Mouse (Mus musculus): ENCODE results near the gene Epas1.

Epas1 gene

DNA sequence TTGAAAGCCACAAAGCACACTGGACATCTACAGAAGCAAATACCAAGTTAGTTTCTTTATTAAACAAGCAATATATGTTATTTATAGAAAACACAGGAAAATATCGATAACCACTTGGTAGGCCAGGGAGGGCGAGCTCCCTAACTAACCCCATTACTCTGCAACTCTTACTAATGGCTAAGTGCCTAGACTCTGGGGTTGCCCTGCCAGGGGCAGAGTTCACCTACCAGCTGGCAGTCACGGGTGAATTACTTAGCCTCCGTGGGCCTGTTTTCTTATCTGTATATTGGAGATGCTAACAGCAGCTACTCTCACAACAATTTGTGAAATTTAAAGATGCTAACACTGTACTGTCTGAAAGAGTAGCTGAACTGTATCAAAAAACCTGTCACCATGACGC lies 42.3 kb downstream of the Epas1 start:
- no peak for DNase-seq

DNA sequence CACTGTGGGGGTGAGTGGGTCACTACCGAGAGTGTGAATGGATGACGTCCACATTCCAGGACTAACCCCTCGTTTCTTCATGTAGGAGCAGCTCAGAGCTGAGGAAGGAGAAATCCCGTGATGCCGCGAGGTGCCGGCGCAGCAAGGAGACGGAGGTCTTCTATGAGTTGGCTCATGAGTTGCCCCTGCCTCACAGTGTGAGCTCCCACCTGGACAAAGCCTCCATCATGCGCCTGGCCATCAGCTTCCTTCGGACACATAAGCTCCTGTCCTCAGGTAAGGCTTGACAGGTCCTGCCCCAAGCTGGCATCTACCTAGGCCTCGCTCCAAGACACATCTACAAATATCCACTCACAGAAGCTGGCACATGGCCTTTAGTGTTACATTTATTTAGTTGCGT lies 43.5 kb downstream of the Epas1 start:
- DNase-seq: no peak

DNA sequence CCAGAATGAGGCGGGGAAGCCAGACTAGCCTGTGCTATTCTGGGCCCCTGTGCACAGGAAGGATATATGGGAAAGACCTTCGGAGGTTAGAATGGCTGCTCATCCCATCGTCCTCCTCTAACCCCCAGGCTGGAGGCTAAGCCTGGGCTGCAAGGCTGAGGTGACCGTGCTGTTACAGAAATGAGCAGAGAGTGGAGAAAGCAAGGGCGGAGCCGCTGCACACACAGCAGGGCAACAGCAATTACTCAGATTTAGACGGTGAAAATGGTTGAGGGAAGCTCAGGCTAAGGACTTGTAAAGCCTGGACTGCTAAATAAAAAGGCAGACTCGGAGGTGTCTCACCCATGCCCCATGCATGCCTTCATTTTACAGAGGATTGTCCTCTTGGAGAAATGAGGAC lies 45.0 kb downstream of the Epas1 start:
- DNase-seq: no peak

DNA sequence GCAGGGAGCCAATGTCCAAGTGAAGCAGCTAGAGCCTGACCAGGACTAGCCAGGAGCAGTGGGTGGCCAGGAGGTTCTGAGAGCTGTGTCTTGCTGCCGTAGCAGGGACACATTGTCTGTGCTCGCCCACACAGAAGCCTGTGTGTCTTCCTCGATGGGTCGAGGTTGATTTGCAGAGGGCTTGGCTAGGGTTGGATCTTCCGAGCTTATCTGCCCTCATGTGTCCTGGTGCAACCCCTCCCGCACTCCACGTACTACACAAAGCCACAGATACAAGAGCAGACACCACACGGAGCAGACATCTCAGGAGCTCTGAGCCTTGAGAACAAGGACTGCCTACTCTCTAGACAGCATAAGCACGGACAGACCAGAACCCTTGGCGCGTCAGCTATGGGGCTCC lies 45.5 kb downstream of the Epas1 start:
- no peak for DNase-seq

DNA sequence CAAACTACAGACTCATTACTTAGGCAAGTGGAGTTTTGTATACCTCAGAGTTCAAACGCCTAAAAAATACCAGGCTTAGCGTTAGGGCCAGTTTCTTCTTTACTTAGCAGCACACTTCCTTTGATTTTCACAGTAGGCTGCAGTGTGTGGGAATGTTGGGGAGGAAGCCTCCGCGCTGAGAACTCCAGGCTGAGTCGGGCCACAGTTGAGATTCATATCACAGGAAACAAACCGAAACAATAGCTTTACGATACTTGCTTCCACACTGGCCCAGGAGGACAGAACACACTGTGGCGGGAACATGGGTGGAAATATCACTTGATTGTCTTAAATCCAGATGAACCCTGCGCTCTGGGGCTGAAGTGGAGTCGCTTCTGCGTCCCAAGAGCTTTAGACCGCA lies 47.0 kb downstream of the Epas1 start:
- DNase-seq: no peak

DNA sequence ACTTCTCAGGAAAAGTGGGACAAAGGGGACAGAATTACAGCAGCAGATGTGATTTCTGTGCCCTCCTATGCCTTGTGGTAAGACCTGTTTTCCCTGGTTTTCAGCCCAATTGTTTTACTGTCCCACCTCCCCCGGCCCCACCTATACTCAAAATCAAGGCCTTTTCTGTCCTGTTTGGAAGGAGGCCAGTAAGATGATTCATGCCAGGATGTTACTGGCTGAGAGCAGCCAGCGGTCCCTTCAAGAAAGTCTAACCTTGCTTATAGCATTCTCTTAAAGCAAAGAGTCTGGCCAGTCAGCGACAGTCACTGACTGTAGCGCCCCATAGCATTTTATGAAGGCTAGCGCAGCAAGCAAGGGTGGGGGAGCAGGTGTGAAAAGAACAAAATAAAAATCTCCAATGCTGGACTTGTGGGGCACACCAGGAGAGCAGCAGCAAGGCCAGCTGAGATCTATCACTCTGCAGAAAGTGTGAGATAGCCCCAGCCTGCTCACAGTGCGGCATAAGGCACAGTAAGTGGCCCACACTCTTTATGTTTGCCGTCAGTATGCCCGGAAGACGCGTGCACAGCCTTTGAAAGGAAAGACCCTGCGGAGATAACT lies 47.8 kb downstream of the Epas1 start:
- DNase-seq: no peak

DNA sequence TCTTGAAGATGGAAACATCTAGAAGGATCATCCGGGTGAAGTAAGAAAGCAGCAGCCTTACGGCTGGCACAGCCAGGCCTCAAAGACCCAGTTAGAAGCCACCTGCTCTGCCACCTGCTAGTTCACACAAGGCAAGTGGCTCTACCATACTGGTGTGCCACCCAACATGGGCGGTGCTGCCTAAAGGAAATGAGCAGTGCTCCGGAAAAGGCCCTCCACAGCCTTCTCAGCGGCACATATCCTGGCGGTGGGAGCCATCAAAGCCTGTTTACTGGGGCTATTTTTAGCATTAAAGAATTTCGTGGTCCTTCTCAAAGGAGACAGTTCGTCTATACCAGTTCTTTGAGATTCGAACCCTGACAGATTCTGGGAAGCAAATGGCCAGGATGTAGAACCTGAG lies 48.4 kb downstream of the Epas1 start:
- no peak for DNase-seq

DNA sequence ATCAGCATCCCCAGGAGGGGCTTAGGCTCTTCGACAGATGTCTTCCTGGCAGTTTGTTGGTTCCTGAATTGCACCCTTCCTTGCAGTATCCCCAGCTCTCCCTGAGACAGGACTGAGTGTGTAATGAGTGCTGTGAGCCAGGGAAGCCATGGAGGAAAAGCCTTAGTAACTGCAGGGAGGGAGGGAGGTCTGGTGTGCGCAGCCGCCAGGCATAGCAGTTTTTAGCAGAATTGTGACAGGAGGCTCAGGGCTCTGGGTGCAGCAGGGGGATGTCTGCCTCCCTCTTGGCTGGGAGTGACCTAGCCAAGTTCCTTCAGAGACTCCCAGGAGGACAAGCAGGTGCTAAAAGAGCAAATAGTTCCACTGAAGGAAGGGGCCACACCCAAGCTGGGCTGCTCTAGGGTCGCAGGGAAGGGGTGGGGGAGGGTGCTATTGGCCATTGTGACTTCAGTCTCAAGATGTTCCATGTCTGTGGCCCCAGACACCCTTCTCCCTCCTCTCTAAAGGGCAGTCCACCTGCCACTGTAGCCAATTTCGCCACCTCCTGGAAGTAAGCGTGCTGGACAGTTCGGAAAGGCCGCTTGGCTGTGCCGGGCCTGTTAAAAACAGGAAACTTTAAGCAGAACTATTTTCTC lies 49.0 kb downstream of the Epas1 start:
- no peak for DNase-seq

DNA sequence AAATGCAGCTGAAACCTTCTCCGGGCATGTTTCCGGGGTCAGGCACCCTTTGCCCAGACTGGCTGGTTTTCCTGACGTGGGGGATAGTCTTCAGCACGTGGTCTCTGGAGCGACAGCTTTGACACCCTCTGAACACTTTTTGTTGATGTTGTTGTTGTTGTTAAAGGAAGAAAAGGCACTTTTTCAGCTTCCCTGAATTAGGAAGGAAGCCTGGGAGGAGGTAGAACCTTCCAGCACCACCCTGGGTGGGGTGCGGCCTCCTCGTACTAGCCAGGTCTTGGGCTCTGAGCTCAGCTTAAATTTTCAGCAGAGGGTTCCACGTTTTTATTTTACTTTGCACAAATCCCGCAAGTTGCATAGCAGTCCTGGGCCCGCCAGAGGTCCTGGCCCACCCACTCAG lies 49.6 kb downstream of the Epas1 start:
- no peak for DNase-seq

DNA sequence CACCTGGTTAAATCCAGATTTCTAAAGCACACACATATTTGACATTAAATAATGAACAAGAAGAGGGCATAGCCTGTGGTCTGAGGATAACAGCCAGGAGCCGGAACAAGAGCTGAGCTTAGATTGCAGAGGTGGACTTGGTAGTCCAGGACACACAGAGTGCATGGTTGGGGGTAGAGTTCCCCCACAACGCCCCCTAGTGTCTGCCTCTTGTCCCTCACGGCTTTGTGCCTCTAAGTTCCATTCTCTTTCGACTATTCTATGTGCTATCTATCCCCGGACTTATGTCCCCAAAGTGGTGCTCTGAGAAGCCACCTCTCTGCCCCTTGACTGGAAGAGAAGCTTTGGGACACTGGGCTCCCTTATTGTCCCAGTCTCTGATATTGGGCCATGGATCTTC lies 50.2 kb downstream of the Epas1 start:
- DNase-seq: no peak

DNA sequence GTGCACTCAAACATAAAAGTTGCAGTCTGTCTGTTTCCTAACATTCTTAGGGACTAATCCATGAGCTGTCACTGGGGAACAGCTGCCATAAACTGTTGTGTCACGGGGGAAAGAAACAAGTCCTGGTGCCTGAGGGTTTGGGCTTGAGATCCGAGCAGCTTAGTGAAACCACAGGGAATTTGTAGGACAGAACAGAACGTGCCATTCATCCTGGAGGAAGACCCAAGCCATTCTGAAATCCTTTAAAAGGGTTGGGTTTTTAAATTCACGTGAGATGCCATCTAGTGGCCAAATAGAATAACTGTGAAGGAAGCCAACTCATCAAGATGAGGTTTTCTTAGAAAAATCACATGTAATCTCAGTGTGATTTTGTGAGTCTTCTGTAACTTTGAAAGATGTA lies 58.5 kb downstream of the Epas1 start:
- DNase-seq: peak; percentile 10

DNA sequence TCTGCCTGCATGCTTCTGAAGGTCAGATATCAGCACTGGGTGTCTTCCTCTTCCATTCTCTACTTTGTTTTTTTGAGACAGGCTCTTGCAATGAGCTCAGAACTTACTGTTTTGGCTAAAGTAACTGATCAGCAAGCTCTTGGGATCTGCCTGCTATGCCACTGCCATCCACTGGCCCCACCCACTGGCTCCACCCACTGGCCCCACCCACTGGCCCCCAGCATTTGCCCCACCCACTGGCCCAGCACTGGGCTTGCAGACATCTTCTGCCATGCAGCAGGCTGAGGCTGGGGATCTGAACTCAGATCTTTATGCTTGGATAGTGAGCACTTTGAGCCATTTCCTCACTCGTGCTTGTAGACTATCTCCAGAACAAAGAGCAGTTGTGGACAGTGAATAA lies 60.8 kb downstream of the Epas1 start:
- no peak for DNase-seq

DNA sequence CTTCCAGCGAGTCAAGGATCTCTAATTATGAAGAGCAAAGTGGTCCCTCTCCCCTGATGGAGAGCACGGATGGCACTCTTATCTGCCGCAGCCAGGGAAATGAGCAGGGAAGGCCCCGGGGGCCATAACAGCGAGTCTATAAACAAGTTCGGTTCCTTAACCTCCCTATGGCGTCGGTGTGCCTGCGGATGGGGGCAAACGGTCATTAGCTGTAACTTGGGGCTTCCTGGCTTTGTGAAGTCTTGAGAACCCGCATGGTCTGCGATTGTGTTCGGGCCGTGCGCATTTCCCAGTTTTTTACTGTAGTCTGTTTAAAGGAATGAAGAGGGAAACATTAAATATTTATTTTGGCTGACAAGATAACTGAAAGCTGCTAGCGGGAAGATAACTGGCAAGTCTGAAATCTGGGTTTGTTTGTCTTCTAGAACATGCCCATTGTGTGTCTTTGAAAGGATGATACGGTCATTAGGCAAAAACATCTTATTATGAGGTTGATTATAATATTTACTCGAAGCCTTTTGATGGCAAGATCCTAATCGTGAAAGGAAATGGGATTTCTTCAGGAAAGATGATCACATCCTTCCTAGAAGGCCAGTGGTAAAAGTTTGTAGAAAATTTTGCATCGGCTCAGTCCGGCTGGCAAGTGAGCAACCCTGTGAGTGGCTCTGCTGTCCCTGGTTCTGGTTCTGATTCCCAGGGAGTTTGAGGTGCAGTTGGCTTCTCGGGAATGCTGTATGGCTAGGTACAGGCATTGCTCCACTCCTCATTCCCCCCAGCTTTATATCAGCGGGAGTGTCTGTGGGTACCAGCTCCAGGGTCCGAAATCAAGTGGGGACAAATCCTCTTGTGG lies 61.7 kb downstream of the Epas1 start:
- no peak for DNase-seq

DNA sequence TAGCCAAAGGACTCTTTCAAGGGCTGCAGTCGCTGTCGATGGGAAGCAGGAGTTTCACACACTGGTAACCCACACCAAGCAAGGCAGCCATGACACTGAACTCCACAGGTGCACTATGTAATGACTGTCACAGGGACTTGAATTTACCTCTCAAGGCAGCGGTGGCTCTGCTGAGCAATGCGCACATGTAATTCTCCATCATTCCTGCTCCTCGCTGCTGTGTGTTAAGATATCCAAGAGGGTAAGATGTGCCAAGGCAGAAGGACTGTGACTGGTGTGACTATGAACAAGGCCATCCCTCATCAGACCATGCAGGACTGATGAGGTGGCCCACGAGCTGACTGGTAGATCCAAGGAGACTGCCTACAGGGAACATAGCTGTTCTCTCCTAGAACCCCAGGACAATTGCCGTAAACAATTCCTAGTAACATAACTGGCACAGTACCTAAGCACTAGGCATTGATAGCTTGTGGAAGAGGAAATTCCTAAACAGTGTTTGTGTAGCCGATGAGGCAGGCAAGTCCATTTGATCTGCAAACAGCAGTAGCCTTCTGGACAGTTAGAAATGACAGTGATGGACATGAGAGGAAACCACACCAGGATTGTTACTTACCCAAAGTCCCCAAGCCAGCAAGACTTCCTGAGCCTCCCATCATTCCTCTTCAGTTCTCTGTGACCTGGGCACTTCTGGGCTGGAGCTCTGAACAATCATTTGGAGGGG lies 68.7 kb downstream of the Epas1 start:
- no peak for DNase-seq

DNA sequence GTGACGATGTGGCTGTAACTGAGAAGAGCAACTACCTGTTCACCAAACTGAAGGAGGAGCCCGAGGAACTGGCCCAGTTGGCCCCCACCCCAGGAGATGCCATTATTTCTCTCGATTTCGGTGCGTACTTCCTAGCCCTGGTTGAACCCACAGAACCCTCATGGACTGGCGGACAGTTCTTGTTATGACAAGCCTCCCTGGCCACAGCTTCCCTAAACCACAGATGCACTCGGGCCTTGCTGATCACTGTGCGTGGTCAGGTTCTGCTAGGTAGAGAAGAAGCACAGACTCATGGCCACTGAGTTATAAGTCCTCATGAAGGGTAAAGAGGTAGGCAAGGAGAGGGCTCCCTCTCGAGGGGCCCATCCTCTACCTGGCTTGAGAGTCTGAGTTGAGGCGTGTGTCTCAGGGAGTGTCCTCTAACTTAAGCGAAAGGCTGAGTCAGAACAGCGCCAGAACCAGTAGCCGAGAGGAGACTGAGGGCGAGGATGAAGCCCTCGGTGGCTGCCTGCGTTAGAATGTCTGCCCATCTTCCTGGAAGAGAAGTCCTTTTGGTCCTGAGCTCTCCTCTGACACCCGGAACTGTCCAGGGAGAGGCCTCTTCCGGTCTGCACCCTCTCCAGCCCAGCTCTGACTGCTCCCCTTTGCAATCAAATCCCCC lies 71.1 kb downstream of the Epas1 start:
- no peak for DNase-seq

DNA sequence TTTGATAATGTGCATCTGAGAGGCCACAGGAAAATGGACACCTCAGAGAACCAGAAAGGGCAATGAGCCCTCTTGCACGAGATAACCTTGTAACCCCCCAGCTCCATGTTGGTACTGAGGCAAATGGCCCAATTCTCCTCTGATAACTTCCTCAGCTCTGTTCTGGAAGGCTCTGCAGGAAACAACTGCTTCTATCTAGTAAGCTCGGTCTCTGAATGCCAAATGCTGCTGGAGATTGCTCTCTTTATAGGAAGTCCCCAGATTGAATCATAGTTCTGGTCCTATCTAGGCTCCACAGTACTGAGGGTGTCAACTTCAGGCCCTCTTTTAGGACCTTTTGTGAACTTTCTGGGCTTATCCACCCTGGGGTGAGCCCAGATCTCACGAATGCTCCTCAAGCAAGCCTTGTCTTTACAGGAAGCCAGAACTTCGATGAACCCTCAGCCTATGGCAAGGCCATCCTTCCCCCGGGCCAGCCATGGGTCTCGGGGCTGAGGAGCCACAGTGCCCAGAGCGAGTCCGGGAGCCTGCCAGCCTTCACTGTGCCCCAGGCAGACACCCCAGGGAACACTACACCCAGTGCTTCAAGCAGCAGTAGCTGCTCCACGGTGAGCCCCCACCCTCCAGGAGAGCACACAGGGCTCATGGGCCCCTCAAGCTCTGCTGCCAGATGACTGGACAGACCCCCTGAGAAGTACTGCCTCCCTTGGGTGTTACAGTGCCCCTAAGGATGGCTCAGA lies 71.8 kb downstream of the Epas1 start:
- DNase-seq: no peak

DNA sequence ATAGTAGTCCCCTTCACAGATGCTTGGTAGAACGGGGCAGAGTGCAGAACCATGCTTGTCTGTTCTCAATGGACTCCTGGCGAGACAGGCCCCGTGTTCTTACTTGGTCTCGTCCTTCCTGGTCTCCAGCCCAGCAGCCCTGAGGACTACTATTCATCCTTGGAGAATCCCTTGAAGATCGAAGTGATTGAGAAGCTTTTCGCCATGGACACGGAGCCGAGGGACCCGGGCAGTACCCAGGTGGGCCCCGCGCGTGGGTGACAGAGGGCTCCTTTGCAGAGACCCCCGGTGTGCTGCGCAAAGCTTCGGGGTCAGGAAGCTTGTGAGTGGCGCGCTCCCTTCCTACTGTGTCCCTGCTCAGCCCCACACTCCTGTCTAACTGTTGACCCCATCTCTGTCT lies 72.9 kb downstream of the Epas1 start:
- no peak for DNase-seq

DNA sequence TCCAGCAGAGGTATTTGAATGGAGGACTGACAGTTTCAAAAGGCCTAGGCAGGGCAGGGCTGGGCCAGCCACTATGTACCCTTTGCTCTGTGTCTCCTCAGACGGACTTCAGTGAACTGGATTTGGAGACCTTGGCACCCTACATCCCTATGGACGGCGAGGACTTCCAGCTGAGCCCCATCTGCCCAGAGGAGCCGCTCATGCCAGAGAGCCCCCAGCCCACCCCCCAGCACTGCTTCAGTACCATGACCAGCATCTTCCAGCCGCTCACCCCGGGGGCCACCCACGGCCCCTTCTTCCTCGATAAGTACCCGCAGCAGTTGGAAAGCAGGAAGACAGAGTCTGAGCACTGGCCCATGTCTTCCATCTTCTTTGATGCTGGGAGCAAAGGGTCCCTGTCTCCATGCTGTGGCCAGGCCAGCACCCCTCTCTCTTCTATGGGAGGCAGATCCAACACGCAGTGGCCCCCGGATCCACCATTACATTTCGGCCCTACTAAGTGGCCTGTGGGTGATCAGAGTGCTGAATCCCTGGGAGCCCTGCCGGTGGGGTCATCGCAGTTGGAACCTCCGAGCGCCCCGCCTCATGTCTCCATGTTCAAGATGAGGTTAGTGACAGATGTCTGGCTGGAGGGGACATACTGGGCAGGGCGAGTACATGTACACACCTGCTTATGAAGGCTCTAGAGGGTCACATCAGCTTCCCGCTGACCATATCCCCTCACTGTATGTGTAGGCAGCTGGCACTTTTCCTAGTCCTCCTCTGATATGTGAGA lies 74.1 kb downstream of the Epas1 start:
- DNase-seq: no peak

DNA sequence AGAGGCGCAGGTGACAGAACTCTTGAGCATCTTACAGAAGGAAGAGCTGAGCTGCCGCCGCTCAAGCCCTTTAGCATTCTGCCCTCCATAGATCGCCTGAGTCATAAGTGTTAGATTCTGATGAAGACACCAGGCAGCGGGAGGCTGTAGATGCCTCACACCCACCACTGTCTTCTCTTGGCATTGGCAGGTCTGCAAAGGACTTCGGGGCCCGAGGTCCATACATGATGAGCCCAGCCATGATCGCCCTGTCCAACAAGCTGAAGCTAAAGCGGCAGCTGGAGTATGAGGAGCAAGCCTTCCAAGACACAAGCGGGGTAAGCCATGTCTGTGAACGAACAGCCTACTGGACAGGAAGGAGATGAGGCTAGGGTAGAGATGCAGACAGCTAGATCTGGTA lies 75.0 kb downstream of the Epas1 start:
- no peak for DNase-seq

DNA sequence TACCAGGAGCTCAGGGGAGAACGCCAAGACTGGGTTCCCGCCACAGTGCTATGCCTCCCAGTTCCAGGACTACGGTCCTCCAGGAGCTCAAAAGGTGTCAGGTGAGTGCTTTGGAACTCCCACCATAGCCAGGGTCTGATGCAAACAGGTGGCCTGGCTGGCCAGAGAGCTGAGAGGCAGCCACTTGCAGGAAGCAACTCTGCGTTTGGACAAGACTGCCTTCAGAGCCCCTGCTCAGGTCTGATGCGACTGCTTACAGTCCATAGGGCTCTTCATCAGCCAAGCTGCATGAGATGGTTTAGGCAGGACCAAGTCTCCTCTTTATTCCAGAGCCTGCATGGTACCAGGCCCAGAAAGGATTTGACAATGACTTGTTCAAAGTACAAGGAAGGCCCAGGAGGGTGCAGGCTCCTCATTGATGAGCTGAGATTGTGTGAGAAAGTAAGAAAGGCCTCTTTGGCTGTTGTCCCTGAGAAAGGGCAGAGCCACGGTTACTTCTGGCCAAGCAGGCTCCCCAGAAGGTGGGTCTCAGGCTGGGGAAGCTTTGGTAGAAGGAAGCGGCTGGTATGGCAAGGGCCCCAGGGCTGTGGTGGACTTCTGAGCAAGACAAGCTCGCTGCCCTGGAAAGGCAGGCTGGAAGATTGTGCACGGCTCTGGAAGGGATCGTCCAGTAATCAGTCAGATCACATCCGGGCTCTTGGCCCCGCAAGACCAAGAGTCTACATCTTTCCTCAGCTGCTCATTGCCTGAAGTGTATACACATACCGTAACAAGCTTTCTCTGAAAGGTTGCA lies 76.1 kb downstream of the Epas1 start:
- no peak for DNase-seq

DNA sequence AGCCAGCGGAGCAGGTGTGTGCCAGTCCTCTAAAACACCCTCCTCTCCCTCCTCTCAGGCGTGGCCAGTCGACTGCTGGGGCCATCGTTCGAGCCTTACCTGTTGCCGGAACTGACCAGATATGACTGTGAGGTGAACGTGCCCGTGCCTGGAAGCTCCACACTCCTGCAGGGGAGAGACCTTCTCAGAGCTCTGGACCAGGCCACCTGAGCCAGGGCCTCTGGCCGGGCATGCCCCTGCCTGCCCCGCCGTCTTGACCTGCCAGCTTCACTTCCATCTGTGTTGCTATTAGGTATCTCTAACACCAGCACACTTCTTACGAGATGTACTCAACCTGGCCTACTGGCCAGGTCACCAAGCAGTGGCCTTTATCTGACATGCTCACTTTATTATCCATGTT lies 77.4 kb downstream of the Epas1 start:
- DNase-seq: no peak
